Comparison of ENCODE assay signal across 32 mouse cellular contexts in genomic region chr10:128225064-128225463, GRCm38 (mm10). TPM values are rescaled to one million over a fixed set of nuclear protein-coding genes. Genes with fewer than 3 reads are reported as not detected.
DNase-seq lines count a peak whose midpoint lies in the region; ATAC-seq lines count a peak whose summit lies in the region.
"Had no signal": no experiment of that assay in that cellular context is flagged by ENCODE, and none has a peak within 500 bp of the region (broad histone marks: within the 10 kb centered on the region; RNA-seq: fewer than 3 reads in every experiment).

No protein-coding gene starts in this region.

- H3K36me3 ChIP-seq in neural tube, embryonic 11.5 days (ENCODE audit: control insufficient read depth, insufficient read depth, low read length), result no peaks in the 10 kb centered on the region
- no peaks in the 10 kb centered on the region for H3K36me3 ChIP-seq in limb, embryonic 12.5 days
- H3K36me3 ChIP-seq: heart, embryonic 12.5 days; hindbrain, embryonic 12.5 days; kidney, embryonic 15.5 days had no signal

- intact Hi-C loops in heart, postnatal 36 days (cut with DNase I), result no loop called here

- no peak overlapping the region for H3K4me2 ChIP-seq in neural tube, embryonic 11.5 days (ENCODE audit: low read depth)
- no peak overlapping the region for H3K4me2 ChIP-seq in limb, embryonic 12.5 days
- H3K4me2 ChIP-seq: heart, embryonic 12.5 days; hindbrain, embryonic 12.5 days; kidney, embryonic 15.5 days; lung, embryonic 14.5 days had no signal

- H3K4me3 ChIP-seq in neural tube, embryonic 11.5 days (ENCODE audit: low read depth, low read length), result no peak overlapping the region
- H3K4me3 ChIP-seq in limb, embryonic 12.5 days (replicated peaks), result no peak overlapping the region
- H3K4me3 ChIP-seq: gastrocnemius, adult 2 months; heart, embryonic 12.5 days; hindbrain, embryonic 12.5 days; kidney, embryonic 15.5 days had no signal

- DNase-seq in heart, adult 11 months, result peak; percentile 81
- DNase-seq in heart, postnatal 36 days, result no peak
- DNase-seq in neural tube, embryonic 11.5 days (ENCODE audit: low spot score), result no peak
- DNase-seq in neural tube, embryonic 10.5 days (ENCODE audit: extremely low spot score, low spot score), result no peak
- no peak for DNase-seq in kidney, postnatal 25 days
- DNase-seq in left cerebral cortex, adult 11 months (ENCODE audit: low spot score), result no peak
- DNase-seq: cerebellum, adult 11 months; cerebellum, adult 9-11 months; gastrocnemius, adult 2 months; heart, postnatal 10 days; kidney, adult 11 months; layer of hippocampus, adult 9-11 months; lung, embryonic 14.5 days; lung, postnatal 36 days; thymus, adult 2 months; thymus, postnatal 4 days had no signal

- H3K9me3 ChIP-seq in neural tube, embryonic 11.5 days (ENCODE audit: control insufficient read depth, low read length), result no peaks in the 10 kb centered on the region
- no peaks in the 10 kb centered on the region for H3K9me3 ChIP-seq in limb, embryonic 12.5 days
- H3K9me3 ChIP-seq: G1E; heart, embryonic 12.5 days; hindbrain, embryonic 12.5 days; kidney, embryonic 15.5 days had no signal

- H3K27me3 ChIP-seq in neural tube, embryonic 11.5 days (ENCODE audit: control insufficient read depth, insufficient read depth, low read length), result no peaks in the 10 kb centered on the region
- H3K27me3 ChIP-seq in limb, embryonic 12.5 days, result 0 out of 2 replicates have a peak, but pooled peaks cover 2% of the 10 kb centered on the region
- H3K27me3 ChIP-seq: heart, embryonic 12.5 days; hindbrain, embryonic 12.5 days; kidney, embryonic 15.5 days; Patski had no signal

- no peak overlapping the region for H3K9ac ChIP-seq in neural tube, embryonic 11.5 days (ENCODE audit: low read length)
- H3K9ac ChIP-seq in limb, embryonic 12.5 days (replicated peaks), result no peak overlapping the region; the same call in 1 of the 2 replicates
- H3K9ac ChIP-seq: heart, embryonic 12.5 days; hindbrain, embryonic 12.5 days; kidney, embryonic 15.5 days; liver, embryonic 14.5 days; lung, embryonic 14.5 days had no signal

- no peaks in the 10 kb centered on the region for H3K4me1 ChIP-seq in neural tube, embryonic 11.5 days (ENCODE audit: control insufficient read depth, insufficient read depth, low read length)
- H3K4me1 ChIP-seq in limb, embryonic 12.5 days (replicated peaks), result peaks cover 26% of the 10 kb centered on the region
- H3K4me1 ChIP-seq: hindbrain, embryonic 12.5 days; kidney, embryonic 15.5 days had no signal

- ATAC-seq in neural tube, embryonic 11.5 days (ENCODE audit: insufficient read depth, low FRiP score, low TSS enrichment), result no peak
- no peak for ATAC-seq in limb, embryonic 12.5 days (ENCODE audit: insufficient number of reproducible peaks, insufficient read depth, low FRiP score, low TSS enrichment, low read depth)
- ATAC-seq: Patski had no signal

- H3K27ac ChIP-seq in neural tube, embryonic 11.5 days (ENCODE audit: low read depth, low read length), result 0 out of 2 replicates have a peak overlapping the region, but pooled peaks have one; percentile 20
- peak overlapping the region; percentile 77 for H3K27ac ChIP-seq in limb, embryonic 12.5 days
- H3K27ac ChIP-seq: gastrocnemius, adult 2 months; hindbrain, embryonic 12.5 days; kidney, embryonic 15.5 days; liver, embryonic 14.5 days; stomach, postnatal 0 days had no signal

- WGBS in neural tube, embryonic 11.5 days, result 52% methylated on average over 5 of the region's 5 CpGs
- WGBS in limb, embryonic 12.5 days, result 37% methylated on average over 5 of the region's 5 CpGs

RNA-seq across cellular contexts. Expression of gene Mip, which starts 0.6 kb away (rescaled TPM):
- not detected for total RNA-seq in heart, postnatal 36 days (2021)
- not detected in 2 replicates for polyA plus RNA-seq in neural tube, embryonic 11.5 days (2014; fragmentation: Nextera tagmentation; extraction: Ambion mirVana)
- 0.38 and 0.44 TPM in 2 replicates for polyA plus RNA-seq in limb, embryonic 12.5 days (2016; fragmentation: Nextera tagmentation; extraction: Ambion mirVana)
- total RNA-seq: adrenal gland, adult 18-20 months; adrenal gland, postnatal 4 days; gastrocnemius, adult 2 months; heart, postnatal 10 days; left cerebral cortex, adult 8-10 months had no signal
- polyA plus RNA-seq: cortical plate, adult 2 months; embryonic facial prominence, embryonic 11.5 days; frontal cortex, adult 2 months; gonadal fat pad, adult 2 months; heart, embryonic 12.5 days; hindbrain, embryonic 12.5 days; kidney, embryonic 15.5 days; large intestine, adult 2 months; lung, embryonic 14.5 days; stomach, postnatal 0 days had no signal

RNA-seq across cellular contexts. Expression of gene Timeless, which starts 6.8 kb away (rescaled TPM):
- total RNA-seq in heart, postnatal 36 days (2021), result 10 to 100 TPM in 1 of 2 experiments, 1 to 10 TPM in 1; 8.9 to 12.2 TPM
- polyA plus RNA-seq in neural tube, embryonic 11.5 days (2014; fragmentation: Nextera tagmentation; extraction: Ambion mirVana), result 58.7 and 61.2 TPM in 2 replicates
- polyA plus RNA-seq in limb, embryonic 12.5 days (2016; fragmentation: Nextera tagmentation; extraction: Ambion mirVana), result 103 and 108 TPM in 2 replicates

RNA-seq across cellular contexts. Expression of gene Spryd4, which starts 13.5 kb away (rescaled TPM):
- 10 to 100 TPM; 35.7 to 41.4 TPM for total RNA-seq in heart, postnatal 36 days (2021)
- 26.2 and 28.0 TPM in 2 replicates for polyA plus RNA-seq in neural tube, embryonic 11.5 days (2014; fragmentation: Nextera tagmentation; extraction: Ambion mirVana)
- polyA plus RNA-seq in limb, embryonic 12.5 days (2016; fragmentation: Nextera tagmentation; extraction: Ambion mirVana), result 31.0 and 32.4 TPM in 2 replicates

RNA-seq across cellular contexts. Expression of gene Apon, which starts 28.8 kb away (rescaled TPM):
- total RNA-seq in heart, postnatal 36 days (2021), result under 1 TPM in 1 of 2 experiments, not detected in 1; 0.19 TPM
- 0.99 TPM in 1 of 2 replicates, not detected in the other for polyA plus RNA-seq in neural tube, embryonic 11.5 days (2014; fragmentation: Nextera tagmentation; extraction: Ambion mirVana)
- polyA plus RNA-seq in limb, embryonic 12.5 days (2016; fragmentation: Nextera tagmentation; extraction: Ambion mirVana), result 0.68 and 1.0 TPM in 2 replicates
- total RNA-seq: adrenal gland, adult 18-20 months; gastrocnemius, adult 2 months; left cerebral cortex, adult 8-10 months had no signal
- polyA plus RNA-seq: cortical plate, adult 2 months; frontal cortex, adult 2 months; G1E; gonadal fat pad, adult 2 months had no signal

RNA-seq across cellular contexts. Expression of gene Gls2, which starts 30.8 kb away (rescaled TPM):
- under 1 TPM; 0.58 to 0.92 TPM for total RNA-seq in heart, postnatal 36 days (2021)
- 1.2 and 1.5 TPM in 2 replicates for polyA plus RNA-seq in neural tube, embryonic 11.5 days (2014; fragmentation: Nextera tagmentation; extraction: Ambion mirVana)
- 1.5 and 2.3 TPM in 2 replicates for polyA plus RNA-seq in limb, embryonic 12.5 days (2016; fragmentation: Nextera tagmentation; extraction: Ambion mirVana)
